Mouse (Mus musculus): ENCODE data around the gene Ikzf1.

DNA sequence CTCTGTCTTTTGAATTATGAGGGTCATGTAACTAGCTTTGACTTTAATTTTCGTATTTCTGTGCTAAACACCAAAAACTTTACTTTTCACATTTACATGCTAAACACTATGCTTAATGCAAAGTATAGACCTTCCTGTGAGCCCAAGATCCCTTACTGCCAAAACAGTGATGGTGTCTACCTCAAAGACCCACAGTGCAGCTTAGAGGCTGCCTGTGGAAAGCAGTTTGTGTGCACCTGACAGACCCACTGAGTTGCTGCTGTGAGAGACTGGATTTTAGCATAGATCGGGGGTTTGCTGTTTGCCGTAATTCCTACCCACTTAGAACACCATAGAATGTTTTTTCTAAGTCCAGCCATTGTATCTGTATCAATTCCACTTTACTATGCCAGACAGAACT is 54.3 kb downstream of the Ikzf1 start:
- no peak for TF ChIP-seq CTCF (IDR thresholded peaks at IDR 0.05)
- TF ChIP-seq POLR2A (IDR thresholded peaks at IDR 0.05; ENCODE audit: insufficient read depth, low read depth, low read length): no peak
- TF ChIP-seq EP300 (IDR thresholded peaks at IDR 0.05; ENCODE audit: insufficient read depth, low read depth, low read length): no peak
